ENCODE assay signal across 7 mouse cellular contexts in genomic region chr3:37640810-37641209, GRCm38 (mm10). TPM values are rescaled to one million over a fixed set of nuclear protein-coding genes. Genes with fewer than 3 reads are reported as not detected.
DNase-seq lines count a peak whose midpoint lies in the region; ATAC-seq and TF ChIP-seq lines count a peak whose summit lies in the region.

No protein-coding gene starts in this region.

- H3K27me3 ChIP-seq in intestine, postnatal 0 days (replicated peaks; ENCODE audit: control insufficient read depth, insufficient read depth, low read length) = no peaks in the 10 kb centered on the region
- no peaks in the 10 kb centered on the region for H3K27me3 ChIP-seq in limb, embryonic 11.5 days (ENCODE audit: control insufficient read depth, insufficient read depth, low read length)
- peaks cover 53% of the 10 kb centered on the region for H3K27me3 ChIP-seq in midbrain, embryonic 12.5 days

- ATAC-seq in intestine, postnatal 0 days = peak; percentile 72
- ATAC-seq in limb, embryonic 11.5 days (ENCODE audit: insufficient number of reproducible peaks, low FRiP score, low TSS enrichment, low read depth) = peak; percentile 67
- ATAC-seq in midbrain, embryonic 12.5 days (ENCODE audit: low FRiP score, low read depth) = peak; percentile 77

- no peaks in the 10 kb centered on the region for H3K9me3 ChIP-seq in intestine, postnatal 0 days (ENCODE audit: control insufficient read depth)
- no peaks in the 10 kb centered on the region for H3K9me3 ChIP-seq in limb, embryonic 11.5 days (ENCODE audit: control insufficient read depth, low read length)
- no peaks in the 10 kb centered on the region for H3K9me3 ChIP-seq in midbrain, embryonic 12.5 days

- H3K36me3 ChIP-seq in intestine, postnatal 0 days (ENCODE audit: control insufficient read depth, insufficient read depth) = peaks cover 21% of the 10 kb centered on the region
- H3K36me3 ChIP-seq in limb, embryonic 11.5 days (ENCODE audit: control insufficient read depth, insufficient read depth, low read length) = peaks cover 7% of the 10 kb centered on the region; the same call in 1 of the 2 replicates
- peaks cover 17% of the 10 kb centered on the region; the same call in 1 of the 2 replicates for H3K36me3 ChIP-seq in midbrain, embryonic 12.5 days

- H3K9ac ChIP-seq in intestine, postnatal 0 days (ENCODE audit: low read depth, low read length) = peak overlapping the region; percentile 78
- peak overlapping the region; percentile 90 for H3K9ac ChIP-seq in limb, embryonic 11.5 days (ENCODE audit: low read length)
- peak overlapping the region; percentile 78 for H3K9ac ChIP-seq in midbrain, embryonic 12.5 days (replicated peaks)

- TF ChIP-seq CTCF in intestine, postnatal 0 days (IDR thresholded peaks at IDR 0.05; ENCODE audit: low read depth) = peak; percentile 81

- no peaks in the 10 kb centered on the region; the same call in 1 of the 2 replicates for H3K4me1 ChIP-seq in intestine, postnatal 0 days (replicated peaks; ENCODE audit: control insufficient read depth, insufficient read depth, low read length)
- H3K4me1 ChIP-seq in limb, embryonic 11.5 days (ENCODE audit: control insufficient read depth, insufficient read depth, low read length) = peaks cover 17% of the 10 kb centered on the region
- H3K4me1 ChIP-seq in midbrain, embryonic 12.5 days = peaks cover 20% of the 10 kb centered on the region

- H3K4me2 ChIP-seq in intestine, postnatal 0 days (replicated peaks; ENCODE audit: low read depth) = peak overlapping the region; percentile 76
- peak overlapping the region; percentile 82 for H3K4me2 ChIP-seq in limb, embryonic 11.5 days (ENCODE audit: low read depth, severe bottlenecking)
- peak overlapping the region; percentile 90 for H3K4me2 ChIP-seq in midbrain, embryonic 12.5 days (replicated peaks)

- DNase-seq in adrenal gland, adult 2 months = peak; percentile 88
- DNase-seq in embryo, embryonic 10.5 days (ENCODE audit: low spot score) = peak; percentile 83
- DNase-seq in heart, adult 11 months = peak; percentile 97
- DNase-seq in limb, embryonic 11.5 days (ENCODE audit: low spot score) = peak; percentile 80
- DNase-seq in spleen, adult 18-20 months = peak; percentile 43 to 68

- peak overlapping the region; percentile 83 for H3K4me3 ChIP-seq in intestine, postnatal 0 days (ENCODE audit: low read depth, low read length)
- peak overlapping the region; percentile 91 for H3K4me3 ChIP-seq in limb, embryonic 11.5 days (ENCODE audit: low read depth, low read length)
- peak overlapping the region; percentile 74 for H3K4me3 ChIP-seq in midbrain, embryonic 12.5 days

- WGBS in intestine, postnatal 0 days = under 1% methylated on average over 26 of the region's 47 CpGs
- WGBS in limb, embryonic 11.5 days = 1% methylated on average over 39 of the region's 47 CpGs
- under 1% methylated on average over 23 of the region's 47 CpGs for WGBS in midbrain, embryonic 12.5 days

- H3K27ac ChIP-seq in intestine, postnatal 0 days (ENCODE audit: low read depth, low read length) = peak overlapping the region; percentile 86
- H3K27ac ChIP-seq in limb, embryonic 11.5 days (replicated peaks; ENCODE audit: low read depth, low read length) = peak overlapping the region; percentile 76
- H3K27ac ChIP-seq in midbrain, embryonic 12.5 days (replicated peaks) = 0 out of 2 replicates have a peak overlapping the region, but pooled peaks have one; percentile 40

RNA-seq across cellular contexts. Expression of gene Spry1, which starts 1.1 kb away (rescaled TPM):
- 10 to 100 TPM; 17.9 to 39.7 TPM for total RNA-seq in adrenal gland, adult 2 months (2021)
- 32.5 and 37.6 TPM in 2 replicates for polyA plus RNA-seq in adrenal gland, adult 2 months (2012; rRNA removed)
- polyA plus RNA-seq in intestine, postnatal 0 days (2015; fragmentation: Nextera tagmentation; extraction: Ambion mirVana) = 7.9 and 9.2 TPM in 2 replicates
- polyA plus RNA-seq in limb, embryonic 11.5 days (2014; fragmentation: Nextera tagmentation; extraction: Ambion mirVana) = 18.5 and 19.8 TPM in 2 replicates
- 7.9 and 8.3 TPM in 2 replicates for polyA plus RNA-seq in midbrain, embryonic 12.5 days (2016; fragmentation: Nextera tagmentation; extraction: Ambion mirVana)

Comparison
In these comparisons a context has a peak if more than half of its experiments do, and no peak if none do; other contexts are left out.
1. Peak in every context shown above with its lines: DNase-seq, ATAC-seq, H3K4me3 ChIP-seq and H3K27ac ChIP-seq.